Mouse (Mus musculus) ES-CJ7 (cell line): ENCODE results near the gene Sdk1.

Experiments used
- DNase-seq: peaks from one replicate; pipeline ENCODE4 v3.0.0; 2011; ENCODE audit warnings: low read depth, low spot score

Sdk1 gene

DNA sequence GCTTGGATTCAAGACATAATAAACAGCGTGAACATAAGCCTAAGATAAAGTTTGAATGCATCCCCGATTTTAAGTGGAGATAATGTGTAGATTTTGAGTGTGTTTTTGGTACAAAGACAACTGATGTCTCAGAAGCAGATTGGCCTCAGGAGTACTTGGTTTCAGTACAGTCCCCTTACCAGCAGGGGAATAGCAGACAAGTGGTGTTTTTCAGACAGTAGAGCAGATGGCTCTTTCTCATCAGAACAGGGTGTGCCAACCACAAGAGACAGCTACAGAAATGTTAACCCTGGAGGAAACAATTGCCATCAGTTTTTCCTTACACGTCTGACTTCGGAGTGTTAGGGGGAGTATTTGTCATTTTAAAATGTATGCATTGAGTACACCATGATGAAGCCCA is 83.6 kb downstream of the Sdk1 start:
- DNase-seq, result no peak

DNA sequence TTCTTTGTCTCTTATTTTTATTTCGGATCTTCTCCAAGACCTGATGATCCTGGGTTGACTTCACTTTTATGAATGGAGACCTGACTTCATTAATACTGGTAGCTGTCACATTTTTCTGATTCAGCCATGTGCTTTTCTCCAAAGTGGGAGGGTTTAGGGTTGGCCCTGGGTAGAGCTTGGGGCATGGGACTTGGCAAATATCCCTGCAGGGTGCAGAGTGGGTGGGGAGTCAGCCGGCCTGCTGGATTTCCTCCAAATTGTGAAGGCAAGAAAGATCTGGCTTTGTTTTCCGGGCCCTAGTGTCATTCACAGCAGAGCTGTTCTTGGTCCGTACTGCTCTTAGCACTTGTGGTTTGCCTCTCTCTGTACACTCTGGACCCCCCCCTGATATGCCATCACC is 103.1 kb downstream of the Sdk1 start:
- DNase-seq, result no peak

DNA sequence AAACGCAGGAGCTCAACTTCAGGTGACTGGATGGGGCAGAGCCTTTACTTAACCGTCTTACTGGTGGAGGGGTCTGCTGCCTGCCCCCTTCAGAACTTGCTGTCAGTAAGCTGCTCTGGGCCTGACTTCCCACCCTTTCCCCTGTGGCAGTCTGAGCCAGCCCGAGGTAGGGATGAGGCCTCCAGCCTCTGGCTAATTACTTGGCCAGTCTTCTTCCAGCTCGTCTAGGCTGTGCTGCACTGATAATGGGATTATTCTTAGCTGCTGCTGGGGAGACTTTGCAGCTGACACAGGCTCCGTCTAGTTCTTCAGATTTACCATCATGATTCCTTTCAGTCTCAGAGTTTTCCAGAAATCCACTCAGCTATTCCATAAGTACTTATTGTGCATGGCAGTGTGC is 104.2 kb downstream of the Sdk1 start:
- no peak for DNase-seq

DNA sequence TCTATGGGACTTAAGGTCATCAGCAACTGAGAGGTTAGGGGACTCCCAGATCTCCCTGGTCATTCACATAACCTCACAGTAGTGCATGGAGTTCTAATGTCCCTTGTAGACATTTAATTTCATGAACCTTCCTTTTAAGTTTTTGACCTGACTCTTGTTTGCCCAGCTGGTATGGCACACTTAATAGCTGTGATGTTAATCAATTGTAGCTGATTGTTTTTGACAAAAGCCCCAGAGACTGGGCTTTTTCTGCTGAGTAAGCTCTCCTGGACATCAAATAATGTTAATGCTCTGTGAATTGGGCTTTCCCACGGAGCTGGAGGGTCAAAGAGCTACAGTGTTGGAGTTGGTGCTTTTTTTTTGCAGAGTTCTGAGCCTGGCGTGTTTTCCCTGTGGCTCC is 121.4 kb downstream of the Sdk1 start:
- DNase-seq, result no peak

DNA sequence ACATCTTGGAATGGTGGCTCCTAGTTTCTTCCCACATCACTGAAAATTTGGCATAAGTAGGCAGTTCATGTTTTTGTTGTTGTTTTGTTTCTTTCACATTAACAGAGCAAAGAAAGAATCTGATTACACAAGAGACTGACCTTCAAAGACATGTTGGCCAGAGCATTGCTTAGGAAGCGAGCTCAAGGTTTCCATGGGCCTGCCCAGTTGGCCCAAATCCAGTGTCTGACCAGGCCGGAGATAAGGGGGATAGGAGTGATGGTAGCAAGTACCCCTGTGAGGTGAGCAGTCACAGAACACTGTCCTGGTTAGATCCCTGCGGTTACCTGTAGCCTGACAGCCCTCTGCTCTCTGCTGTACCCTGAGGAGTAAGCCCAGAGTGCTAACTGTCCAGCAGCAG is 122.7 kb downstream of the Sdk1 start:
- no peak for DNase-seq

DNA sequence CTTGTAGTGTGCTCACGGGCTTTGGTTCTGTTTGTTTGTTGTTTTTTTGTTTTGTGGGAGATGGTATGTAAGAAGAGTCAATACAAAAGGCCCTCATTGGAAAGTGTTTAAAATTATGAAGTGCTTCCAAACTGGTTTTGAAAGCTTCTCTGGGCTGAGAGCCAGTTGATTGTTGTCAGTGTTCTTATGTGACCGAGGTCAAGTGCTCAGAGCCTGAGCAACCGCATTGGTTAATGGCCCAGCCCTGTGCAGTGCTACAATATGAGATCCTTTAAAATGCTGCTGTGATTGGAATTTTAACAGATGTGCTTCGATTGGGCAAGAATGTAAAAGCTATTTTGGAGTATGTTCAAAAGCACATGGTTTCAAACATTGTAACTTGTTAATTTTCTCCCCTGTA is 127.3 kb downstream of the Sdk1 start:
- no peak for DNase-seq

DNA sequence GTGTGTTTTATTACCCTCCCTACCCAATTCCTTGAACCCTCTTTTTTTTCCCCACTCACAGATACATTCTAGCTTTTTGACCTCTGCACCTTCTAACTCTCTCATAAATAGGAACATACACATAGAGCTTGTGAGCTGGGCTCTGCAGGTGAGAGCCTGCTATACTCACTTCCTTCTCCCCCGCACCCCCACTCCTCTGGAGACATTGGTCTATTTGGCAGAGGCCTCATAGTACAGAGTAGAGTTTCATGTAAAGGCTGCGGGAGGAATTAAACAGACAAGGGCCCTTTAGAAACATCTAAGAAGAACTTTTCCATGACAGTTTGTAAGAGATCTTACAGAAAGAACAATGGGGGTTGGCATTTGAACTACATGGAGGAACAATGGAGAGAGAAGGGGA is 133.5 kb downstream of the Sdk1 start:
- no peak for DNase-seq

DNA sequence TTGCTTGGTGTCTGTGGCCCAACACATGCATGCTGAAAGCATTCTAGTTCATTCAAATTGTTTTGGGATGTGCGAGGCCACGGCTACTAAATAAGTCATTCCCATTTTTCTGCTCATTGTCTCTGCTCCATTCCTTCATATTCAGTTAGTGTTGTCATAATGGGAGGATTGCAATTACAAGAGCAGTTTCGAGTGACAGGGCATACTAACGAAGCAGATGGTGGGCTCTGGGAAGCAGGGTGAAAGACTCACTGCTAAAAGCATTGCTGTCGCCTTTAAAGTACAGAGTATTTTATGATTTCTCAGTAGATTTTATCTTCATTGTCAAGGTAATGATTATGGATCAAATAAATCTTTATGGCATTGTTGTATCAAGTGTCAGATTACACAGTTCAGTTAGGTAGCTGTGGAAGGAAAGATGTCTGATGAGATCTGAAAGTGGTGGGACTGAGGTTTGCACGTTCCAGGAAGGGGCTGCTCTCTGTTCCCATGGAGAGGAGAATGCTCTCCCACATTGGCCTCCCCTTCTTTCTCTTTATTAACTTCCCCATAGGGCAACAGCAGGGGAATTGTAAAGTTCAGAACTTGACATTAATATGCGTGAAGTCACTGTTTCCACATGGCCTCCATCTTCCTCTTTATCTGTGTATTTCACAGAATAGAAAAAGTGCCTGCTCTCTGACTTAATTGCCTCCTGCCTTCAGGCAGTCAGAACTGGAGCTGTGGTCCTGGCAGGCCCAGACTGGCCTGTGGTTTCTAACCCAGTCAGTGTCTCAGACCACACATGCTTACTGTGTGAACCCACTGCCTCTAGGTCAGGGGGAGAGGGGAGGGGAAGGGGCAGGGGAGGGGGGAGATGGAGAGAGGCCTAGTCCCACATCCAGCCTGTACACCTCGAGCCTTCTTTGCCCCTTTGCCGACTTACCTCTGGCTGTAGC is 138.8 kb downstream of the Sdk1 start:
- no peak for DNase-seq

DNA sequence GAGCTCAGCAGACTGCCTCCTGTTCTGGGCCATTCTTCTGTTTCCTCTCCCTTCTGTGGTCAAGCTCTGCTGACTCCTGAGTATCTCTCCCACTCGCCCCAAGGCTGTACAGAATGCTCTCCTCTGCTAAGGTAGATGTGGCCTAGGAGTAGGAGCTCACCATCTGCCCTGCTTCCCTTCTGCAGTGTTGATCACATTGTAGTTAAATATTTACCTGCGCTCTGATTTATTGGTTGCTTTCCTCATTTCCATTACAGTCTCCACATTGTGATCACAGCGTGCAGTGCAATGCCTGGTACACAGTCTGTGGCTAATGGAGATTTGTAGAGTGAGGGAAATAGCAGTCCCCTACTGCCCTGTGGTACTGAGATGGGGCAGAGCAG is 139.5 kb downstream of the Sdk1 start:
- DNase-seq, result no peak

DNA sequence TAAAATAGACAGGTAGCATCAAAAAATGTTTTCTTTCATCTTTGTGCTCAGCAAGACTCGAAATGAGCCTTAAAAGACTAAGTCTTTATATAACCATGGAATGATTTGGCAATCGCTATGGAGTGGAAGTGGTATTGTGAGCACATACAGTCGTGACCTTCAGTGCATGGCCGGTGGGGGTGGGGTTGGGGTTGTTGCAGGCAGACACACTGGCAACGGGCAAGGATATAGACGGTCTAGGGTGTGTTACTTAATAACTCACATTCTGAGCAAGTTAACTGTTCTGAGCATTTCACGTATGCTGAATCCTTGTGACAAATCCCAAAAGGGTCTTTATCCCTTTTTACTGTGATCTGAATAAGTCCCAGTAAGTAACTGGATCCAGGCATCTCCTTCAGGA is 140.3 kb downstream of the Sdk1 start:
- DNase-seq, result no peak

DNA sequence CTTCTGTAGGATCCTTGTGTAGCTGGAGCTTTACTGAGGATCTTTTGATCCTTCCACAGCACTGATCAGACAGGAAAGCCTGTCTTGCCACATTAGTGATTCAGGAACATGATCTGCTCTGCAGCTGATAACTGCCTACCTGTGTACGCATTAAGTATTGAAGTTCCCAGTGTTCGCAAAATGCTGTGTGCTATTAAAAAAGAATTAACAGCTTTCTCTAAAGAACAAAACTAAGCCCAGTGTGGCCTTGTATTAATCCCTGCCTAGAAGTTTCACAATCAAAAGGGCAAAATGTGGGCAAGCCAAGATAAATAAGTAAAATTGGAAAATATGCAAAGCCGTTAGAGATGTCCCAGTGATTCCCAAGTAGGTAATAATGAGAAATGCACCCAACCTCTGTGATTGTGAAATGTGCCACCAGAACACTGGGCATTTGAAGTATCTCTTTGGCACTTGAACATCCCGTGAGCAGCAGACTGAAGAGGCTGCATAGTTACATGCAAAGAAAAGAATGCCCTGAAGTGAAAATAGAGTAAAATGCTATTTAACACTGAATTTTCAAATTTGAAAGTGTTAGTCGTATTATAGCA is 141.1 kb downstream of the Sdk1 start:
- DNase-seq, result no peak

DNA sequence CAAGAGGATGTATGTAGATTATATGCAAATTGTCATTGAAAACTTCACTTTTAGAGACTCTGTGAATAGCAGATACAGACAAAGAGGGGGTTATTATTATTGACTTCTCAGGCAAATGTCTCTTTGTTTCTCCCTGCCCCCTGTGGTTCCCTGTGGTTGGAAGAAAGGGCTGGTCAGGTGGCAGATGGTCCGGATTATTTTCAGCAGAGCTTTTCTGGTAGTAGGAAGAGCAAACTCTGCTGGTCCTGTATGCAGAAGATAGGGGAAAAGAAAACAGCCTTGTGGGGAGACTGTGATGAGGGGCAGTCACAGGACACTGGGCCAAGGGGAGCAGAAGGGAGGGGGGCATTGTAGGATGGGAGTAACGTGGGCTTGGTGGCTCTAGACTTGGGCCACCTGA is 147.2 kb downstream of the Sdk1 start:
- no peak for DNase-seq

DNA sequence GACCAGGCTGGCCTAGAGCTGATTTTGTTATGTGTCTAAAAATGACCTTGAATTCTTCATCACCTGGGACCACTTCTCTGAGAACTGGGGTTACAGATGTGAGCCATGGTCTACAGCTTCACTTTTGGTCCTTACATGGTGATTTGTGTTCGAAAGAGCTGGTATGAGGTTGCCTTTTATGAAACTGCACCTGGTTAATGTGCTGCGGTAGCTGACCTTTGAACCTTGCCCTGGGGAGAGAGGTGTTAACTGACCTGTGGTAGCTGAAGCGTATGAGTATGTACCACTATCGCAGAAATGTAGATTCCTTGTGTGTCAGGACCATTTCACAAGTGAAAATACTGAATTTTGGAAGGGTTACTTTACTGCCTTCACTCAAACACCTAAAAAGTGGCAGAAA is 149.3 kb downstream of the Sdk1 start:
- no peak for DNase-seq

DNA sequence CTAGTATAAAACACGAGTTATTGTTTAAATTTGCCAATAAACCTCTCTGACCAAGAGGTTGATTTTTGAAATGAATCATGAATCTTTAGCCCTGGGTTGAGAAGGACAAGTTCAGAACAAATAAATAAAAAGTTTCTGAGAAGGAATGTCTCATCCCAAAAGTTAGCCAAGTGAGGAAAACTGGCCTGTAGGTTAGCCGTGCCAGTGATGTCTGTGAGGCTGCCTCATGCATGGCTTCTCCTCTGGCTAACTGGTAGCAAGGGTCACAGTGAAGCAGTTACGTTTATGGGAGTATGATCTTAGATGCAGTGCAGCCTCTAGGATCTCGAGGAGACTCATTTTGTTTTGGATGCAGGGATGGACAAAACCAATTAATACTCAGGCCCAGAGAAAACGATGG is 149.9 kb downstream of the Sdk1 start:
- DNase-seq, result no peak

DNA sequence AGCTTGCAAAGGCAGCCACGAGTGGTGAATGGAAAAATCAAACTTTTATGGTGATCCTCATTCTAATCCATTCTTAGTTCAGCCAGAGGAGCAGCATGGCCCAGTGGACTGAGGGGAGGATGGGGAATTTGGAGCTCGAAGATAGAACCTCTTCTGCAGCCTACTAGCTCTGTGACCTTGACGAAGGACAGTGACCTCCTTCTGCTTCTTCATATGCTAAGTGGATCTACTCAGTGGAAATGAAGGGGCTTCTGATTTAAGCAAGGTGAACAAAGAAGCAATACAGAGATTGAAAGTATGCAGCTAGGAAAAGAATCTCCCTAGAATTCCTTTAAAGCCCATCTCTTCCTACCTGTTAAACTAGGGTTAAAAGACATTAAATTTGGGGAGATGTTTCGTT is 152.6 kb downstream of the Sdk1 start:
- DNase-seq, result peak; percentile 79

DNA sequence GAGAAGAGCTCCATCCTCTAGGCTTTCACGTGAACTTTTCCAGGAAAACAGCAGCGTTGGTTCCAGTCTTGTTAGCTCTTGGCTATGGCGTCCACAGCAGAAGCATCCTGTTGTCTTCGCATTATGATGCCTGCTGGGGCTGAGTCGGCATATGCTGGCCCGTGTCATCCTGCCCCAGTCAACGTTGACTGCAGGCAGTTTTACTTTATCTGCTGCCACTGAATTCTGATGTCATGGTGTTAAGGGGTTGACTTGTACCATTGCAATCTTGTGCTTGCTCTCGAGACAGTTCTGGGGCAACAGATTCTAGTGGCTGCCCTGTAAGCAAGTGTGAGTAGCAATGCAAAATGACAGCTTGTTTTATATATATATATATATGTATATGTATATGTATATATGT is 153.3 kb downstream of the Sdk1 start:
- DNase-seq, result no peak

DNA sequence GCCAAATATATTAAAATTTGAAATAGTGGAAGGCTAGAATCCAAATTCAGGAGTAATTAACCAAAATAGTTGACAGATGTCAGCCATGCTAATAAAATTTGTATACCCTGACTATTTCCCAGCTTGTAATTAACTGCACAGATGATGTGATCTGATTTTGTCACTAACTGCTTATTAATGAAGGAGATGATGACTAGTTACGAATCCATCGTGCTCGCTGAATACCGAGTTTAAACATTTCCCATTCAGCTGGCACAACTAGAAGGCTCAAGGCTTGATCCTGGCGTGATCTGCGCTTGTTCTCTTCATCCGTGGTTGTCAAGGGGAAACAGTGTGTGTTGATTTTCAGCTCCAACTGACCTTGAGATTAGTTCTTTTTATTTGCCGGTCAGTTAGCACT is 162.5 kb downstream of the Sdk1 start:
- no peak for DNase-seq

DNA sequence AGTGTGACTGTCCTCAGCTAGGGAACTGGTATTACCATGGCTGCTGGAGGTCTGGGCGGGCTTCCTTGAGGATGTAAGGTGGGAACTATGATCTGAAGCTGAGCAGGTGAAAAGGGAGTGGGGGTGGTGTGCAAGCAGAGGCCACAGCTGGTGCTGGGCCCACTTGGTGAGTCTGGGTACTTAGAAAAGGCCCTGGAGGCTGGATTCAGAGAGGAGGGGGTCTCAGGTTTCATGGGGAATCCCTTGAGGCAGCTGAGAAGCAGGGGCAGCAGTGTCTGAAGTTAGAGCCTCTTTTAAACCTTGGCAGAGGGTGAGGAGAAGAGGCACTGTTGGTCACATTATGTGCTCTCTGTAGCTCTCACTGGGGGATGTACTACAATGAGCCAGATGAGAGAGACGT is 163.4 kb downstream of the Sdk1 start:
- no peak for DNase-seq

DNA sequence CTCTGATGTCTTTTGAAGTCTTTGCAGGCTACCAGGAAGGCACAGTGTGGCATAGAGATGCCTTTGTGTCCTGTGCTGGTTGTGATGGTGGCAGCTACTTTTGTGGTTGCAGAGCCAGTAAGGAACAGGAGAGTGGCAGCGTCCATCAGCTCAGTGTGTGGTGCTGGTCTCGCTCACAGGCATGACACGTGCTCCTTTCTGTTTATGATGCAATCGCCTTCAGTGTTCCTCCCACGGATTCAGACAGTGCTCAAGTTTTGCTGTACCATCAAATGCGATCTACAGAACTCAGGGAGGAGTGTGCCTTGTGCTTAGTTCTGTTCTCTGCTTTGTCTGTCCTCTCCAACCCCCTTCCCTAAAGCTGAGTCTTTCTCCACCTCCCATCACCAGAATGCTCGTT is 165.6 kb downstream of the Sdk1 start:
- no peak for DNase-seq

DNA sequence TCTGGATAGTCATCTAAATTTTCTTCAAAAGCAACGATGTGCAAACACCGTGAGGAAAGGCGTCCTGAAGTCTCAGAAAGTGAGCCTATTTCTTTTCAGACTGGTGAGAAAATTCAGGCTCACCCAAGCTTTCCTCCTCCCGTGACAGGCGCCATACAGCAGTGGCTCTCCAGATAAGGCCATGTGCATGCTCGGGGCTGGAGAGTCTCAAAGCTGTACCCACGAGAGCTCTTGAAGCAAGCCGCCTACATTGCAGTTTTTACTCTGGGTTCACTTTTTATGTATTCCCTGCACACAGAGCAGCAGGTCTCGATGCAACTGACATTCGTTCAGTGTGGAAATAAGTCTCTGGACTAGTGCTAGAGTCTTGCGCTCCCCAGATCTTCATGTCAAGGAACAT is 171.7 kb downstream of the Sdk1 start:
- no peak for DNase-seq

DNA sequence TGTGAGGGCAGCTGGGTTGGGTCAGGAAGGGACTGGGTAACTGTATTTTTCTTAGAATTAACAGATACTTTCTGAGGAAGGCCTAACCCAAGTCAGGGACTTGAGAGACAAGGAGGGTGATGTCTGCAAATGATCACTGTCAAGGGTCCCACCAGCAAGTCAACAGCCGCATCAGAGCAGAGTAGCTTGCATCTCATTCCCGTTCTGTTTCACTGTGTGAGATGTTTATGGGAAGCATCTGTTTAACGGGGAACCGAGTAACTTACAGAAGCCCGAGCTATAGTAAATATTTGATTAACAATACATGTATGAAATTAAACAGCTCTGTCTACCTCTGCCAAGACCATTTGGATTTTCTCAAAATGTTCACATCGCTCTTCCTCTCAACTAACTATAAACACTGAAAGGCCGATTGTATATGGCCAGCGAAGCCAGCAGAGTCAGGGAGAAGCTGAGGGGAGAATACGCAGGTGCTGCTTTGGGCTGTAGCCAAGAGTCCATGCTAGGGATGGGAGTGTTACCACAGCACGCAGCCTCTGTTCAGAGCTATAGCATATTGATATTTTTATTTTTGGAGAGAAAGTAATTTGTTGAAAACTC is 174.5 kb downstream of the Sdk1 start:
- DNase-seq, result no peak

DNA sequence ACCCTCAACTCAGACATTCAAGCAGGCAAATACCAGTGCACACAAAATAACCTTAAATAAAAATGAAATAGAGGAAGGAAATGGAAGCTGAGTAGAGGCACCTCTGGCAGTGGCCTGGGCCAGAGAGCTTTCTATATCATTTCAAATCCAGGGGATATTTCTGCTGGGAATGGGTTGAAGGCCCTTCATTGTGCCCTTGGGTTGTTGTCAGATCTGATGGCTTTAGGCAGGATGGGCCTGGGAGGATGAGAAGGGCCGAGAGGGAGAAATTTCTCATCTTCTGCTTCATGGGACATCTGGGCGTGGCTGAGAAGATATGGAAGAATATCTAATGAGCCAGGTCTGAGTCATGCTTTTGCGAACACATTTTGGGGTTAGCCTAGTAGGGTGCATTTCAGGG is 186.8 kb downstream of the Sdk1 start:
- DNase-seq, result no peak

DNA sequence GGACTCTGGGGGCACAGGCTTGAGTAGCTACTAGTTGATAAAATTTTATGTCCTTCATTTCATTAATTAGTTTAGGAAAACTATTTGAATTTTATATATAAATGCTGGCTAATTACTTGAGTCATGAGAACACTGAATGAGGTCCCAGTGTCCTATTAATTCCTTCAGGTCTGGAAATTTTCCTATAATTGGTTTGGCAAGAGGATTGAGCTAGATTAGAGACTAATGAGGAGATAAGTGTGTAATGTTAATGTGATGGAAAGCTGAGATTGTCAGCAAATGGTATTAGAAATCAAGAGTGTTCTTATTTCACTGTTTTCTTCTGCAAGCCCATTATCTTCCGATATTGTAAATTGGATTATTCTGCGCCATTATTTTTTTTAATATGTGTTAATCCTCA is 192.0 kb downstream of the Sdk1 start:
- no peak for DNase-seq
